Mouse (Mus musculus): ENCODE data around the gene Kcnip1.

The Kcnip1 gene

DNA sequence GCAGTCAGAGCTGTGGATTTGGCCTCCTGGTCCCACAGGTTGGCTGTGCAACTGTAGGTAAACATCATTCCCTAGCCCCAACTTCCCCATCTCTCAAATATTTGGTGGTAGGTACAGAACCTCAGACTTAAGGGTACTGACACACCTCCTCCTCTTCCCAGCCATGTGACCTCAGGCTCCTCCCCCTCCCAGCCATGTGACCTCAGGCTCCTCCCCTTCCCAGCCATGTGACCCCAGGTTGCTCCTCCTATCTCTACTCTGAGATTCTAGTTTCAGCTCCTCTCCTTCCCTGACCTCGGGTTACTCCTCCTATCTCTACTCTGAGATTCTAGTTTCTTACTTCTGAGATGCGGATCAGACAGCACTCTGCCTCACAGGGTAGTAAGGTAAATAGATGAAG is 163.2 kb downstream of the Kcnip1 start:
- no peak for DNase-seq (ENCODE audit: low spot score)

DNA sequence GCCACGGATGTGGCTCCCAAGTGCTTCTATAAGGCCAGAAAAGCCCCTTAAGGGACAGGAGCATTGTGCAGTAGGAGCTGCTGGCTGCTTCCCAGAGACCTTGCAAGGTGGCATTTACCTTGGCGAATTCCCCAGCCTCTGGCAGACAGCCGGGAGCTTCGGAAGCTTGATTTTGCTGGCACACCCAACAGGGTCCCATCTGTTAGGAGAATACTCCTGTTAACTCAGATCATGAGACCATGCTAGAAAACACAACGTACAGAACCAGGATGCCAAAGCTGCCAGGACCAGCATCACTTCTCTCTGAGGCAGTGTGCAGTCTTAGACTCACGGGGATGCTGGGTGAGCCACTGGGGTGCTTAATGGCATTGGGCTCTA is 165.1 kb downstream of the Kcnip1 start:
- DNase-seq (ENCODE audit: low spot score), result no peak

DNA sequence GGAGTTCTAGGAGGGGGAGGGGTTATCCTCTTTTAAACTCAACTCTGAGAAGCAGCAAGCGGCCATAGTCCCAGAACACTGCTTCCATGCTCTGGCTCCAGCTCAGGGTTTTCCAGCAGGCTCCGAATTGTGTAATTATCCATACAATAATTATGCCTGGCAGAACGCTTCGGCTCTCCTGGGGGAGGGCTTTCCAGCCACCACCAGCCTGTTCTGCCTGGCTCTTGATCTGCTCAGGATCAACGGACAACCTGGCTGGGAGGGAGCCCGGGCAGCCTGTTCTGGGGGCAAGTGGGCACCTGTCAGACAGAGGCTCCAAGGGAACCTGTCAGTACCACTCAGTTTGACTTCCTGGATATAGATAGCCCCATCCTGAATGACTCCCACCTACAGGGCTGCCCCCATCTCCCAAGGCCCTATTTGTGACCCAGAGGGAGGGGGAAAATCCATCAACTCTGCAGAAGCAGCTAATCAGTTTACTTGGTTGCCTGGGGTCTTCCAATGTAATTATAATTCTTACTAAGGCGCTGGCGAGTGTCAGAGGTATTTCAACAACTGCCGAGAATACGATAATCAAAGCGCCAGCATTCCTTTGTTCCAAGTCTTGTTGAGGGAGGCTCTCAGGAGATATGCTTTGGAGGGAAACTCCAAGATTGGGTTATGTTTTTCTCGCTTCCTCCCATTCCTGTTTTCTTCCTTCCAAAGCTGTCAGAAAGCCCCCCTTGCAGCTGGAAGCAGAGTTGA is 165.7 kb downstream of the Kcnip1 start:
- no peak for DNase-seq (ENCODE audit: low spot score)

DNA sequence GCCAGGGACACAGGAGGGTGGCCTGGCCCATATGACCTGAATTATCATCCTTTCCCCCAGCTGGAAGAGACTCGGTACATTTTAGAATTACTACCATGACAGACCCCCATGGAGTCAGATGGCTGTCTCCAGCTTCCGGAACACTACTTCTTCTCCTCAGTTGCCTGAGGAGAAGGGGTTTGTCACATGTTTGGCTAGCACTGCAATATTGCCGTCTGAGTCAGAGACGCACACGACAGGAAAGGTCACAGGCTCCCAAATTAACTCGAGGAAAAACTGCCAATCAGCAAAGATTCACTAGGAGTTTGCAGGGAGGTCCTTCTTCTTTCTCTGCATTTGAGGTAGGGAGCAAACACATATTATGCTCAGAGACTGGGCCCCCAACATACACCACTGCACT is 168.2 kb downstream of the Kcnip1 start:
- no peak for DNase-seq (ENCODE audit: low spot score)

DNA sequence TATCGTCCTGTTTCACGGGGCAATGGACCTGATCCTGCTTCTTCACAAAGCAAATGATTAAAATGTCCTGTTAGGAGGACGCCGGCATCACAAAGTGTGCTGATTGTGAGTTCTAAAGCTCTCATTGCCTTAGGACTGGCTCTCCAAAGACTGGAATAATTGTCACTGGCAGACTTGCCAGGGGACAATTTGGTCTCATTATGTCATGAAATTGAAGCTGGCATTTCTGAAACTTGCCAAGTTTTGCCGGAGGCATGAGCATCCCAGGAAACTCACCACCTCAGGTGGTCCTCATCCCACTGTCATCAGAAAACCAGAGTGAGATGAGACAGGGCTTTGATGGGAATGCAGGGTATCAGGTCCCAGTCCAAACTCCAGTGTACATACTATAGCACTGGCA is 171.6 kb downstream of the Kcnip1 start:
- no peak for DNase-seq (ENCODE audit: low spot score)

DNA sequence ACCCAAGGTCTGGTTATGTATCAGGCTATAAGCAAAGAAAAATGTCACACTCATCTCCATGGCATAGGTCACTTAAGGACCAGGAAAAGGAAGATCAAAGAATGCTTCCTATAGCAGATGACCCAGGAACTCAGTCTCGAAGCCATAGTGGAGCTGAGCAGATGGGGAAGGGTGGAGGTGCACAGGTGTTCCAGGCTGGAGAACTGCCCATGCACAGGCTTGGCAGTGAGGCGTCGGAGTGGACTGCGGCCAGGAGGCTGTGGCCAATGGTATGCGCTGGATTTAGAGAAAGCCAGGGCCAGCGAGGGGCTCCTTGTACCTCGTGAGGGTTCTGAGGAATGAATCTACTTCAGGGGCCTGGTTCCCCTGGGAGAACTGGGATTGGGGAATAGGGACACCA is 172.1 kb downstream of the Kcnip1 start:
- no peak for DNase-seq (ENCODE audit: low spot score)

DNA sequence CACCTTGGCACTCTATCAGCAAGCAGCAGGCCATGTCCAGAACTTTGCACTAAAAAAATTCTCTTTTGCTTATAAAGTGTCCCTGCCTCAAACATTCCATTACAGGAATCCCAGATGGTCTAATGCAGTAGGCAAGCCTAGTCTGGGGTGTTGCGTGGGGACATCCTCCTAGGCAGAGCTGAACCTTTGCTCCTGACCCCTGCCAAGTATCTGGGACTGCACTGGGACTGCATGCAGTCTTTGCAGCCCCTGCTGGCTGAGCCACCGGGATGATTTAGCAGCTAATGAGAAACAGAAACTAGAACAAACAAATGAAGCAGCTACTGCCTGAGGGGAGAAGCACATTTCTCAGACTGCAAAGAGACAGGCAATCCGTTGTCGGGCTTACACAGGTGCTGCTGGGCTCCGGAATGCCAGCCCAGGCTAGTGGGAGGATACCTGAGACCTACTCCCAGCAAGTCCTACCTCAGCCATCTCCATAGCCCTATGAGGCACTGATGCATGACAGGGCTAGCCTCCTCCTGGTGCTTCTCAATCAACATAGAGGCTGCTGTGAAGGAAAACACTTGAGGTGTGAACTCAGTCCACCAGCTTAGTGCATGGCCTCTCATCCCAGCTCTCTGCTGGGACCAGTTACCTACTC is 174.0 kb downstream of the Kcnip1 start:
- DNase-seq (ENCODE audit: low spot score), result no peak

DNA sequence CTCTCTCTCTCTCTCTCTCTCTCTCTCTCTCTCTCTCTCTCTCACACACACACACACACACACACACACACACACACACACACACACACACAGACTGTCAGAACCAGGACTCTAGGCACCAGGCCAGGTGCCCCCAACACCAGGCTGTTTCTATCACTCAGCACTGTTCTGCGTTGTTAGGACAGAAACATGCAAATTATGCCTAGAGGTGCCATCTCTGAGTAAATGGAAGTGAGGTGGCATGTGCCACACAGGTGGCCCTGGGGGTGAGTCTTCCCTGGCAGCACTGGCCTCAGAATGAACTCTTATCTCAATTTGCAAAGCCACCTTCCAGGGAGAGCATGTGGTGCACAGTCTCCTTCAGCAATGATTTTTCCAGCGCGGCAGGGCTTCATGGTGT is 176.9 kb downstream of the Kcnip1 start:
- no peak for DNase-seq (ENCODE audit: low spot score)

DNA sequence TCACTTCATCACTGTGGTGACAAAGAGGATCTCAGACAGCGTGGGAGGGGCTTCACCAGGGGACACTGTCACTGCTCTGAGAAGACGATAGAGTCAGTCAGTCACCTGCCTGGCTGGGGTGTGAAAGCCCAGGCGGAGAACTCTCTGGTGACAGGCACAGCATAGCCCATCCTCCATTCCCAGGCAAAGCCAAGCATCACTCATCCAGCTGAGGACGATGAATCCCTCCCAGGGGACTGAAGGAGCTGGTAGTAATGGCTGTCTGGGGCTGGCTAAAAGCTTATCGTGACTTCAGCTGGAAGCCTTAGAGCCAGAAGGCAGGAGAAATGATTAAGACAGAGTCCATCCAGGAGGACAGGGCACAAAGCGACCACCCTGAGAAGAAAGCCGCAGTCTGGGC is 182.8 kb downstream of the Kcnip1 start:
- DNase-seq (ENCODE audit: low spot score), result no peak

DNA sequence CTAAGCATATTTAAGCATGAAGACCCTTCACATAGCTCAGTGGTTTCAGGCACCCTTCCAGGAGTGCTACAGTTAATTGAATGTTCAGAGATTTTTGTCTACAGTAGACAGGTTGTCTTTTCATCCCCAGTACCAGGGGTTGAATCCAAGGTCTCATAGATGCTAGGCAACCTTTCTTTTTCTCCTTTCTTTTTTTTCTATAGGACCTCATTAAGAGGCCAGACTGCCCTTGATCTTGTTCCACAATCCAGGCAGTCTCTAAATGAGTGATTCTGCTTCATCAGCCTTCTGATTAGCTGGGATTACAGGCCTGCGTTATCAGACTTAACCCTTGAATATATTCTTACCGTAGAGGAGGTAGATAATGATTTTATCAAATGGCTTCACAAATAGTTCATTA is 189.9 kb downstream of the Kcnip1 start:
- DNase-seq (ENCODE audit: low spot score), result no peak

DNA sequence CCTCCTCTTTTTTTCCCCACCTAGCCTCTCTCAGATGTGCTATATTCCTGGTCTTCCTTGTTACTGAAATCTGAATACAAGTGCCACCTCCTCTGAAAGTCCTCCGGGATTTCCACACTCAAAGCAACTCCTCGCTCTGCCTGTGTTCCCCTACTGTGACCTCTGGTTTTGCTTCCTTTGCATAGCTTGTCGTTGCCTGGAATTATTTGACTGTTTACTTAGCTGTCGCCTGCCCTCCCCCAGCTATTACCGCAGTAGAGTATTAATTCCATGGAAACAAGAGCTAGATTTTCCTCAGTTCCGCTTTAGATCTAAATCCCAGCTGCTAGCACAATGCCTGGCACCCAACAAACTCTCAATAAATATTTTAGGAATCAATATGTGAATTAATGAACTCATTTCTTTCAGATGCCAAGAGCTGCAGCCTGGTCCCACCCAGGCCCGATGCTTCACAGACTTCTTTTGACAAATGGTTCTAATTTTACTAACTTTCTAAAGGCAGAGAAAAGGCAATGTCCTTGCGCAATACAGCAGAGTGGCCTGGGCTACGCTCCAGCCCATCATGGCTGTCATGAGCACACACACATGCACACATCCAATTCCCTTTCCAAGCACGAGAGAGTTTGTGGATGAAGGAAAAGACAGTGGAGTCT is 192.4 kb downstream of the Kcnip1 start:
- DNase-seq (ENCODE audit: low spot score), result no peak

DNA sequence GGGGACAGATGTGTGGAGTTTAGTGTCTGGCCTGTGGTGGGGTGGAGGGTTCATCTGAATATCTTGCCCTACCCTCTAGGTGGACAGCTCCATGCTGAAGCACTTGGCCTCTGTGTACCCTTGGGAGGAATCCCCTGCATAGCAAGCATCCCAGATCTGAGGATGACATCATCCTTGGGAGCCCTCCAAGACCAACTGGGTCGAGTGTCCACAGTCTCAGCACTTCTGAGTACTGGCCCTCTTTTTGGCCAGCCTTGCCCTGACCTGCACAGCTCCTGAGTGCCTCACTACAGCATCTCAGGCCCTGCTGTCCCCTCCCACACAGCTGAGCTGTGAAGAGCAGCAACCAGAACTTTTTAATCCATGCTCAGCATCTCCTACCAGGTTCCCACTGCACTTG is 193.0 kb downstream of the Kcnip1 start:
- DNase-seq (ENCODE audit: low spot score), result no peak

DNA sequence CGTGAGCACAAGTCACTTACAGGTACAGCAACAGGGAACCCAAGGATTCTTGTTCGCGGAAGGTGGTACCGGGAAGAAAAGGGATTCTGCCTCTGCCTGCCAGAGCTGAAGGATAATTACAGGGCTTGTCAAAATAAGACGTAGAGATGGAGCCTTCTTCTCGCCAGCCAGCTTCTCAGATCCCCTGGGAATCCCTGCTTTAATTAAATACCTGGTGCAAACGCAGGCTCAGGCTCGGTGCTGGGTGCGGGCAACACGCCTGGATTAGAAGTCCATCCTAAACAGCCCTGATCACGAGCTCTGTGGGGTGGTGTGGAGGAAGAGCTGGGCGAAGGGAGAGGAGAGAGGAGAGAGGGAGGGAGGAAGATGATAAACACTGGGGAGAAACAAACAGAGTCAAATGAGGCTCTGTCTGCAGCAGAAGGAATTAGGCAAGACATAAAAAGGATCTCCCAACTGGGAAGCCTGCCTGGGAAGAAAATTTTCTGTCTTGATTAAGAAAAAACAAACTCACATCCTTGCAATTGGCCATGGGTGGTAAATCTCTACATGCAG is 194.8 kb downstream of the Kcnip1 start:
- no peak for DNase-seq (ENCODE audit: low spot score)

DNA sequence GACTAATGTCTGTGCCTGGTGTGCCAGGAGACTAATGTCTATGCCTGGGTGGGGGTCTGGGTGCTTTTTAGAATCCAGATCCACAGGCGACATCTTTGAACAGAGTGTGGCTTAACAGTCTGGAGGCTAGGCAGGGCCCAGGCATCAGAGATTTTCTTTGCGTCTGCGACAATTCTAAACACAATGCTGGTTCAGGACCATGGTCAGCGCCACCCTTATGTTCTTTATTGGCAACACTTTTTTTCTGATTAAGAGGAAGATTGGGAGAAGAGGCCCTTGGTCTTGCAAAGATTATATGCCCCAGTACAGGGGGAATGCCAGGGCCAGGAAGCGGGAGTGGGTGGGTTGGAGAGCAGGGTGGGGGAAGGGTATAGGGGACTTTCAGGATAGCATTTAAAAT is 205.6 kb downstream of the Kcnip1 start:
- DNase-seq (ENCODE audit: low spot score), result peak; percentile 31

DNA sequence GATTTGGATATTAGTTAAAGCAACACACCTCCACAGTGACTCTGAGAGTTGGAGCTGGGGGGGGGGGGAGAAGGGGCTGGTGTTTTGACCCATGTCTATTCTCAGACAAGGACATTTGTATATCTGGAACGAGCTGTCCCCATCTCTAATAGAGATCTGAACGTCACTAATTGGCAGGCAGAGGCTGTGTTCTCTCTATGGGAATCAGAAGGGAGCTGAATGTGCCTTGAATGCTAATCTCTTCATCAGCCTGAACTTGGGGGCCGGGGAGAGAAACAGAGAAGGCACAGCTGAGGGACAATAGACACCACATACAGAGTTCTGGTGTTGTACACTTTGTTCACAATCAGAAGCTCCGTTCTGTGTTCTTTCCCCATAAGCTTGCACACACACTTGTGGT is 206.4 kb downstream of the Kcnip1 start:
- DNase-seq (ENCODE audit: low spot score), result no peak

DNA sequence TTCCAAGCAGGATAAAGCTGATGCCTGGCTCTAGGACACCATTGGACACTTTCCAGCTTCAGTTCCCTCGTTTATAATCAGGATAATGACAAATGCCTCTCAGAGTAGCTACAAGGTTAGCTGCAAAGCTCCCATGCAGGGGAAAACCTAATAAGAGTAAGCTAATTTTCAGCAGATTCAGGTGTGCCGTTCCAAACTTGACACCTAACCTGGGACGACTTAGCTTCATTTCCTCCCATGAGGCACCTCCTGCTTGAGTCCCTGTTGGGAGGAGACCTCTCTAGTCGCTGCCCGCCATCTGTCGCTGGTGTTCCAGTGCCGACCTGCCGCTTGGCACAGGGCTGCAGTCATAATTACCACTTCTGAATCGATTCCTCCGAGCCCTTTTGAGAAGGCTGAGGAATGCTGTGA is 211.4 kb downstream of the Kcnip1 start:
- DNase-seq (ENCODE audit: low spot score), result no peak

DNA sequence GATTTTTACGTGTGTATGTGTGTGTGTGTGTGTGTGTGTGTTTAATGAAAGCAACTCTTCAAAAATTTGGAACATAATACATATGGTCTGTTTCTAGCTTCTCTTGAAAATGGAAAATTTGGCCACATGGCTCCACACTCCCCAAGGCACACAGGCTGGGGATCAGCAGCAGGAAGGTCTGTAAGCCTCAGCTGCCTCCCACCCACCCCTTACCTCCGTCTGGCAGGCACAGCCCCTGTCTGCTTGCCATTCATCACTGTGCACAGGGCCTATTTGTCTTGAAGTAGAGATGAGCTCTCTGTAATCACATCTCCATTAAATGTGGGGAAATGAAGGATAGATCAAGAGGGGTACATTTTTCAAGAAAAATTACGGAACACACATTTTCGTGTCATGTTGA is 212.7 kb downstream of the Kcnip1 start:
- no peak for DNase-seq (ENCODE audit: low spot score)

DNA sequence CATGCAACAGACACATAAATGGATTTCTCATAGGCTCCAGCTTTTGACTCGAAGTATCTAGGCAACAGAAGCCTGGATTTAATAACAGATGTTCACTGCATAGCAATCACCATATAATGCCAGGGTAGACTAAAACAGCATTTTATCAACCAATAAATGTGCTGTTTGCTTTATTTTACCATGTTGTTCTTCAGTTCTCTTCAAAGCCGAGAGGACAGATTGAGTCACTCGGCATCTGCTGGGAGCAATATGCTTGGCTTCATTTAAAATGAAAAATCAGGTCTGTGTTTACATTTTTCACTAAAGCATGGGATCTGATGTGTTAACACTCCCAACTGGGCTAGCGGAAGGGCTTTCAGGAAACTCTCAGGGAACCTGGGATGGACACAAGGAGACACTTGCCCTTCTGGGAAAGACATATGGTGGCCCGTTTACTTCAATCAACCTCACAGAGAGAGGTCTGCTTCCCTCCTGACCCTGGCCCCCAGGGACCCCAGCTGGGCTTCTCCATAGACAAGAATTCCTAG is 220.3 kb downstream of the Kcnip1 start:
- DNase-seq (ENCODE audit: low spot score), result no peak

DNA sequence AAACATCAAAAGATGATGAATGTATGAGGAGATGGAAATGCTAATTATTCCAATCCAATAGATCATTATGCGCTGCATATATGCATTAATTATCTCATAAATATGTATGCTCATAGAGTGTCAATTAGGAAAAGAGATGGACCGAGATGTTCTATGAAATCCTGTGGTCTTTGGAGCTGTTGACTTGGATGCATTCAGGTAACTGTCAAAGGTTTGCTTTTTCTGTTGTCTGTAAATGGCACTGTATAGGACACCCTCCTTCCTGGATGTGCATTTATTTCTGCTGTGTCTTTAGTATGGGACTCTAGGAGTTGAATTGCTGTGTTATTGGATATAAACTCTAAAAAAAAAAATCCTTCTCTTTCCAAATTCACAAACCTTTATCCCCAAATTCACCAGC is 220.9 kb downstream of the Kcnip1 start:
- no peak for DNase-seq (ENCODE audit: low spot score)

DNA sequence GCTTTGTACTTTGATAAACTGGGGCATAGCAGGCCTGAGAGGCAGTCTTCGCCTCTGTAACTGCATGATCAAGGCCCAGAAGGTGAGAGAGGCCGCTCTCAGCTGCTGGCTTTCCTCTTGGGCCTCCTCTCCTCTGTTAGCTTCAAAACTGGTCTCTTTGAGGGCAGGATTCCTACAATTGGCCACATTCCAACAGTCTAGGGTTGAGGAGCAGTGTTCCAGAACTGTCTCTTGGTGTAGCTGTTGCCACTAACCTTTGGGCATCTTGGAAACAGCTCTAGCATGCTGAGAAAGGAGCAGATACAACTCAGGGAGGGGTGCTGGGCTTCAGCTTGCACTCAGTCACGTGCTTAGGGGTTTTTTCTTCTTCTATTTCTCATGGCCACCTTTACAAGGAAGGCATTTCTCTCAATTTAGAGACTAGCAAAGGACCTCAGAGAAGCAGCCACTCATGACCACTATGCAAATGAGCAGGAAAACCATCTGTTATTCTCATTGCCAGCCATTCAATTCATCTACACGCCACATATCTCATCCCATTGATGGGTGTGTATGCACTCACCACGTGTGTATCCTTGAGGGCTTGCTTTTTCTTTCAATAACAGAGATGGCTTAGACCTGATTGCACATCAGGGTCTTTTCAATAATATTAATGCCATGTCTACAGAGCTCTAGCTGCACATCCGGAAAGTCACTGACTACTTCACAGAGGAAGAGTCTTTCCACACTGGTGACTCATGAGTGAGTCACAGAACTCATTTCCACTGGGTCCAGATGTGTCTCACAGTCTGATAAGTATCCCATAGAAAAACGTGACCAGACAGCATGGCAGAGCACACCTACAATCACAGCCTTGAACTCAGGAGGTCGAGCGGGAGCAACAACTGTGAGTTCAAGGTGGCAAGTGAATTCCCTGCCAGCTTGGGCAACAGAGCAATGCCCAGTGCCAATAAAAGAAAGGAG is 225.7 kb downstream of the Kcnip1 start:
- no peak for DNase-seq (ENCODE audit: low spot score)

DNA sequence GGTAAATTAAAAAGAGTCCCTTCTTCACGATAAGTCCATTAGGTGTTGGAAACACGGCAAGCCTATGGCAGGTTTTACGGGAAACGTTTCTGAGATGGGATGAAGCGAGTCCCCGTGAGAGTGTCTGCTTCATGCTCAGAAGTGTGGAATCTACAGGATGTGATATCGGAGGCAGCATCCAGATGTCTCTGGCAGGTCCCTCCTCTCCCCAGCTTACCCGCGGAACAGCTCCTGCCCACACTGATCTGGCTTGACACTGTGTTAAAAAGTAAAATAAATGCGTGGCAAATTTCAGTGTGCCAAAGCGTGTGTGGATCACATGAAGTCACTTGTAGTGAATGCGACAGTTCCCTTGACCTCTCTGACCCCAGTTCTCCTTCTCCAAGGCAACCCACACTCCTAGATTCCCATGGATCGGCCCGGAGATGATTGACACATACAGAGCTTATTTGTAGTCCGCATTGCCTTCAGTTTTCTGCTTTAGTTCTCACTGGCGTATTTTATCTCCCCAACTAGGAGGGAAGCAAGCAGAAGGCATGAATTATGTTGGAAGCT is 231.7 kb downstream of the Kcnip1 start:
- DNase-seq (ENCODE audit: low spot score), result no peak

DNA sequence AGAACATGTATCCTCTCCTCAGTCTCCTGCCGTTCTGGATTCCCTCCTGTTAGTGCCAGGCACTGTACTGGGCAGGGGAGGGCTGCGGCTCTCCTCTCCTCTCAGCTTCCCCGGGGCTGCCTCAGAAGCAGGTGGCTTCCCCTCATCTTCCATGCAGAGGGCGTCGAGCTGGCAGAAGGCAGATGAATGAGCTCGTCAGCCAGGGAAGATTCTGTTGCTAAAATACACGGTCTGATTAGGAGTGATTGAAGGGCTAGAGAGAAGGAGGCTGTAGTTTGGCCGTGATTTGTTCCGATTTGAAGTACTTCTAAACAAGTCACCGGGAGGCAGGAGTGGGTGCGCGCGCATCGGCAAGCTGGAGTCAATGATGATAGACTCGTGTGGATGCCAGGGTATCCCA is 236.3 kb downstream of the Kcnip1 start:
- no peak for DNase-seq (ENCODE audit: low spot score)
